Mouse (Mus musculus) cerebellum, adult 18-20 months (tissue): ENCODE measurements around the gene Prok1.

Experiments used
- DNase-seq, 2 experiments: peaks; one replicate each; pipeline ENCODE4 v3.0.0; 2021

The Prok1 gene

DNA sequence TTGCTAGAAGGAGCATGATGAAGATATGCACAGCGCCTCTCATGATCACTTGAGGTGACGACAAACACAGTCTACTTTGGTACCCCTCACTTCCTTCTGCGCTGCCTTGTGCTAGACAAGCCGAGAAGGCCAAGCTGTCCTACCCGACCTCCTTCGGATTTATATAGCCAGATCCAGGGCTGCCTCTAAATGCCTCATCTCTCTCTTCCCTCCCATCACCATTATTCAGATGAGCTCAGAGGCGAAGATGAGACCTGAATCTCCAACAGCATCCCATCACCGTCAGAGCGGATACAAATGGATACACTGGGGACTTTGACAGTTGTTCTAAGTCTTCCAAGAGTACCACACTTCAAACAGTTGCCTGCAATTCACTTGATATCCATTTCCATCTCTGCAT, at the start of gene Prok1:
Prok1 (minus strand) TSS at position 101 of the 400 bp plus-strand sequence.
- no peak for DNase-seq

DNA sequence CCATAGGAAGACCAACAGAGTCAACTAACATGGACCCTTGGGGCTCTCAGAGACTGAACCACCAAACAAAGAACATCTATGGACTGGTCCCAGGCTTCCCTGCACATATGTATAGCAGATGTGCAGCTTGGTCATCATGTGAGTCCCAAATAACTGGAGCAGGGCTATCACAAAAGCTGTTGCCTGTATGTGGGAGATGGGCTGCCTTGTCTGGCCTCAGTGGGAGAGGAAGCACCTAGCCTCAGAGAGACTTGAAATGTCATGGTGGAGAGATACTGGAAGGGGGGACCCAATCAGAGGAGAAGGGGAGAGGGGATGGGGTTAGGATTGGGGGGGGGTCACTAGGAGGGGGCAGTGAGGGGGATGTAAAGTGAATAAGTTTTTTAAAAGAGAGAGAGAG, 47.8 kb upstream of the Prok1 start:
- DNase-seq: no peak

DNA sequence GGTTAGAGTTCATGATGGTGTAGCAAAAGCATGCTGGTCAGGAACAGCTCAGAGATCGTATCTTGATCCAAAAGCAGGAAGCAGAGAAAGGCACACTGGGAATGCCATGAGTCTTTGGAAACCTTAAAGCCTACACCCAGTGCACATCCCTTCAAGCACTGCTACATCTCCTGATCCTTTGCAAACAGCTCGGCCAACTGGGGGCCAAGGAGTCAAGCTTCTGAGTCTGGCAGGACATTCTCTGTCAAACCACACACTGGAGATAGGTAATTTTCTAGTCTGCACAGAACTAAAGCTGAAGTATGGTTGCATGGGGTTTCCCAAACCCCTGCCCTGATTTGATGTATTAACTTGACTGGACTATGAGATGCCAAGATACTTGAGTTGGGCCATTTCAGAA, 46.6 kb upstream of the Prok1 start:
- no peak for DNase-seq

DNA sequence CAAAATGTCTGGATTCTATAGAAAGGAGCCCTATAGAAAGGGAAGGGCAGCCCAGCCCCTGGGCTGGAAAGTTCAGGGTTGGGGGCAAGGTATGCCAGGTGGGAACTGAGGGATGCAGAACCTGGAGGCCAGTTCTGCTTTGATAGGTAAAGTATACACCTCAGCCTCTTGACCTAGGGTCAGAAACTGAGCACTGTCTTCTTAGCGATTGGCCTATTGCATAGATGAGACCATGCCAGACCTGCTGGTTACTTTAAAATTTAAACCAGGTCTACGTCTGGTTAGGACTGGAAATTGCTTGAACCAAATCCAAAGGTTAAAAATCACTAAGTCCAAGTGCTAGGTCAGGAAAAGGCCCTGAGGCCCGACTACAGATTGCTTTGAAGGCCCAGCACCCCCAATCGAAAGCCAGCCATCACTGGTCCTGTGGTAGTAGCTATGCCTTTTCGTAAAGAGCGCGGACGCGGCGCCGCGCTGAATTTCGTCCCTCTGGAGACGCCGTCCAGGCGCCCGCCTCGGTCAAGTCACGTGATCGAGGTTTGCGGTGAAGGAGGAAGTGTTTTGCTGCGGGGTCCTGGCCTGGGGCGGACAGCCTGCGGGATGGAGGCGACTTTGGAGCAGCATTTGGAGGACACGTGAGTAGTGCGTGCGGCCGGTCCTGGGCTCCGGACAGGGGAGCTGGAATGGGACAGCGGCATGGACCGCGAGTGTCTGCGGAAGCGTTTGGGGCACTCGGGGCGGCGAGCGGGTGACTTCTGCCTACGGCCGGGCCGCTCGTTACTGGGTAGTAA, 39.2 kb upstream of the Prok1 start, which contains the start of gene Lamtor5:
Lamtor5 (plus strand) TSS at position 380 of the 791 bp plus-strand sequence.
- peak; percentile 87 to 95 for DNase-seq

DNA sequence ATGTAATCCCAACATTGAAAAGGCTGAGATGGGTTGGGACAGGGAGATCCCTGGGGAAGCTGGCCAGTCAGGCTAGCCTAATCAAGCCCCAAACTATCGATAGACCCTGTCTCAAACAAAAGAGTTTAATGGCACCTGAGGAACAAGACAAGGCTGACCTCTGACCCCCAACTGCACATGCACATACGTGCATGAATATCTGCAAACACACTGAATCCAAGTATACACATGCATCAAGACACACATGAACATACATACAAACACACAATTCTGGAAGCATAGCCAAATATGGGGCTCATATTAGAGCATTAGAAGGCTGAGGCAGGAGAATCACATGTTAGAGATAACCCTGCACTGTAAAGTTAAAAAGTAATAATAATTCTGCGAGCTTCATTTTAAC, 37.1 kb upstream of the Prok1 start:
- no peak for DNase-seq

DNA sequence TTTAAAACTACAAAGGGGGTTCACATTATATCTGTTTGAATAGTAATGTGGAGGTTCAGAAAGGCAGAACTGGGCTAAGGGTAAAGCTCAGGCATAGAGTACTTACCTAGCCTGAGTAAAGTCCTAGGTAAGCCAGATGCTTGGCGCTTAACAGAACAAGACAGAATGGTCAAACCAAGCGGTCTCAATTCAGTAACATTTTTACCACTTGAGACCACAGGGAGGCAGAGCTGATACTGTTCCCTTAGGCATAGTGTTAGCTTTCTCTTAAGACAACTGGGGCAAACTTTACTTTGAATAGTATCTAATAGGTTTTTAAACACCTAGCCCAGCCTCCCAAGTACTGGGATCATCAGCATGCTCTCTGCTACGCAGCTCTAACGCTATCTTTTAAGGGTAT, 36.5 kb upstream of the Prok1 start:
- no peak for DNase-seq

DNA sequence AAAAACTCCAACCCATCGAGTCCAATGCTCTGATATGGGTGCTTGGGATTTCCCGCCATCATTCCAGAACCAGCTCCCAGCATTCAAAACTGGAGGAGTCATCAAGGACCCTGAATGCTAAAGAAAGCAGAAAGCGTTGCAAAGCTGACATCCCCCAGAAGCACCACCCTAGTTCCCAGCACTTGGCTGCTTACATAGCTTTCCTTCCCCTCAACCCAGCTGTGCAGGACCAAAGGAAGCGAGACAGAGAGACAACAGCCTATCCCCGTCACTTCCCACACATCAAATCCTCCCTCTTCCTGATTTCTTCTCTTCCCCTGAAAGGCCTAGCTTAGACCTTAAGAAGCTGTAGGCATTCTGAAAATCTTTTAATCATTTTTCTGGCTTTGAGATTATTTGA, 35.8 kb upstream of the Prok1 start:
- no peak for DNase-seq

DNA sequence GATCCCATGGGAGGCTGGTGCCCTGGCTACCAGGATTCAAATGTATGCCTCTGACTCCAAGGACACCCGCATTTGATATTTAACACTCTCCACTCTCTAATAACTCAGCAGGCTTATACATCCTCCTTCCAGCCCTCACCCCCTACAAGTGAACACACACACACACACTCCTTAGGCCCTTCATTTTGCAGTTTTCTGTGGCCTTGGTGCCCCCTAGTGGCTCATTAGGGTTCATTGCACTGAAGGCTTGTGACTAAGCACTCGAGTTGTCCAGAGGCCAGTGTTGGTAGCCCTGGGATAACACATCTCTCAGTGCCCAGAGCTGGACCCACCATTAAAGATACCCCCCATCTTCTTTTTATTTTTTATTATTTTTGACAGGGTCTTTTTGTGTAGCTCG, 34.3 kb upstream of the Prok1 start:
- DNase-seq: peak; percentile 62 to 67

DNA sequence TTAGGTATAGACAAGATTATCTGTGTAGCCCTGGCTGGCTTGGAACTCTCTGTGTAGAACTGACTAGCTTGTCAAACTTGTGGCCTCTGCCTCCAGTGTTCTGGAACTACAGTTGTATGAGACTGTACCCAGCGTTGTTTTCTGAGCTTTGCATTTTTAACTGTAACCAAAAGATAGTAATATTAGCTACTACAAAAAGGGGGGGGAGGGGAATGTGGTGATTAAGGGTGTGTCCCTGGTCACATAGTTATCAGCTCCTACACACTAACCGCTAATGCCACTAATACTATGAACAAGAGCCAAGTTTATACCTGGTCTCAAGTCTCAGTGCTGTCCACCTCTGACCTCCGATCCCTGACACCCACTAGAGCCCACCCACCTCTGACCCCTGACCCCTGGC, 32.9 kb upstream of the Prok1 start:
- no peak for DNase-seq

DNA sequence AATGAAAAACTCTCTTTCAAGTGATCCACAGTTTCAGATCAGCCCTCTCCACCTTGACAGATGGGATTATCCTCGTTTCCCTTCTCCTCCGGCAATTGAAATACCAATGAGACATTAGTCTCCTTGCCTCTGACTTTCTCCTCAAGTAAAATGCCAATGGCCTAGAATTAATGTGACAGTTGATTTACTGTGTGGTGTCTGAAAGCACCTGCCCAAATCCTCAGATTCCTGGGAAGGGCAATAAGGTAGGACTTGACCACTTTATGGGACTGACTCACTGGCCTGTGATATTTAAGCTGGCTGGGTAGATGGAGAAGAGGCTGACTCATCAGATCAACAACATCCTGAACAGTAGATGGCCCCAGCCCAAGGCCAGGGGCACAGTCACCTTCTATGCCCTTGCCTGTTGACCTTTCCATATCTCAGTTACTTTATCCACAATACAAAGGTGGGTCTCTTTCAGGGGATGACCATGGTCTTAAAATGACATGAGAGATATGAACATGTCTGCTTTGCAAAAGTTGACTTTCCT, 27.4 kb upstream of the Prok1 start:
- no peak for DNase-seq

DNA sequence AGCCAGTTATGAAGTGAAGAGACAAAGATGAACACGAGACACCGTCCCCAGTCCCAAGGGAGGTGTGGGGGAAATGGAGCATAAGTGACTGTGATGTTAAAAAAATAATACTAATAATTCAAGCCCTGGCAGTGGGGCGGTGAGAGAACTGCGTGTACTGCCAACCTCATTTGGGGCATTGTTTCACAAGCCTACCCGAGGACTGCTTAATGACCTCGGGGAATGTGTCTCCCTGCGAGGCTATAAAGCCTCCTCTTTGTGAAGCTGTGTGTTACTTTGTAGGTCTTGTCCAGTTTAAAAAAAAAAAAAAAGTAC, 22.3 kb upstream of the Prok1 start:
- no peak for DNase-seq

DNA sequence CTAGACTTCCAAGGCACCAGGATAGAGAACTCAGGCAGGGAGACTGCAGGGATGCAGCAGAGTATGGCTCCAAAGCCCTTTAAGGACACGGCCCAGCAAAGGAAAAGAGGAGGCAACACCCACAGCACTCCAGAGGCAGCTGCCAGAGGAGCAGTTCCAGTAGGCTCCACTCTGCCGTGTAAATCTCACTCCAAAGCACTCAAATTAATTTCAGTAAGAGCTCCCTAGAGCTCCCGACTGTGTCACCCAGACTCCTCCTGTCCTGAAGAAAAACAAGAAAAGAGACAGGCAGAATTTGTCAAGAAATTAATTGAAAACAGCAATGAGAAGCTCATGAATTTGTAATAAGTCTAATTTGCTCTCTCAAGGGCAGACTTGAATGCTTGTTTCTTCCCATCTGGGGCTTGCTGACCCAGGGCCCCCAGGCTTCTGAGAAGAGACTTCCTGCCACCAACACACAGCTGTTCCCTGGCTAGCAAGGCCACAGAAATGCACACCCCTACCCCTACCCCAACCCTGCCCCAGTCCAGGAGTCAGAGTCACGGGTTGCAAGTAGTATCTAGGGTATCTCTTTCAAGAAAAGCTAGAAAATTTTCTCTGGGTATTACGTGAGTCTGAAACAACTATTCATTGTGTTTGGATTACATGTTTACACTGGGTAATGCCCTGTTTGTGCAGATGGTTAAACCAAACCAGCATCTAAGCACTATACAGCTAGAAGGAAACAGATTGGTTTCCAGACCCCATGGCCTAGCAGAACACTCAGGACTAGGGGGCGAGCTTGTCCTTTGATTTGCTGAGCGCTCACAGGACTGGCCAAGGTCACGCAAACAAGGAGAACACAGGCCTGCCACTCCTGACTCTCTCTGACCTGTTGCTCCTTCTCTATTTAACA, 21.7 kb upstream of the Prok1 start:
- DNase-seq: no peak

DNA sequence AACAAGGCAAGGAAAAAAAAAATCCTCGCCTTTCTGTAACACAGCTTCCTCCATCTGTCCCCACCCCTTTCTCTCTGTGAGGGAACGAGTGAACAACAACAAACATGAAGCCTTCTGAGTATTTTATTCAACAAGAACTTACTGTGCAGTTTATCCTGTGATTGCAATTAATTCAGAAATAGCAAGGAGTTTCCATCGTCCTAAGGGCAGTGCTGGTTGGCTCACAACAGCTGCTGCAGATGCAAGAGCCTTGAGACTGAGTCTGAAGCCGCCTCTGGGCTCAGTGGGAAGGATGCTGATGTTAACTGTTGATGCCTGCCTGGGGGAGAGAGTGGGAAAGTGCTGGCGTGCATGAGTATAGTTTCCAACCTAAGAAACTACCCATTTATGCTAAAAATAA, 18.4 kb upstream of the Prok1 start:
- DNase-seq: no peak

DNA sequence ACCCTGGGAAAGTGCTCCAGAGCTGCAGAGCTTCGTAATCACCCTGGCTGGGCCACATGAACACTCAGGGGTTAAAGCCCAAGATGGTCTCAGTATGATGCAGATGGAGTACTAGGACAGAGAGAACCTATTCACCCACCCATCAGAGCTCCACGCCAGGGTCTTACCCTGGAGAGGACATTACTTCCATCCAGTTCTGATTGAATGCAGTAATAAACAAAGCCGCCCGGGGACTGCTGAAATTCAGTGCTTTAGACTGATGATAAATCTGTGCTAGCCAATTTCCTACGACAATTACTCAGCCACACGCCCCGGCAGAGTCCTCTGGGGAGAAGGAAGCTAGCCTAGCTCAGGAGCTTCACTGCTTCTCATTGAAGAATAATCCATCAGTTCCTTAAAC, 17.2 kb upstream of the Prok1 start:
- DNase-seq: no peak

DNA sequence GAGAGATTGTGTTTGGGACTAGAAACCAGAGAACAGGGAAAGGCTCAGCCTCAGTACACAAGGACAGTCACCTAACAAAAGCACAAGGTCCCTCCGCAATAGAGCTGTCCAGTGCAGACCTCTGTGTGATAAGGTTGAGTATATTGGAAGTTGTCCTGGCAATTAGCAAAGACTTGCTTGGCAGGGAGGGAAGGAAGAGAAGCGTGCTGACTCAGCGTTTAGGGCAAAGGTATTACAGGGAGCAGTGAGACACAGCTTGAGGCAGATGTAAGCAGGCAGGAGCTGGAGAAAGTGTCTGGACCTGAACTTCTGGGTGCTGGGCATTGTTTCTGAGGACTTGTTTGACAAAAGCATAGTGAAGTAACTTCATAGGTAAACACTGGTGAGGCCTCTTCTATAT, 16.5 kb upstream of the Prok1 start:
- no peak for DNase-seq

DNA sequence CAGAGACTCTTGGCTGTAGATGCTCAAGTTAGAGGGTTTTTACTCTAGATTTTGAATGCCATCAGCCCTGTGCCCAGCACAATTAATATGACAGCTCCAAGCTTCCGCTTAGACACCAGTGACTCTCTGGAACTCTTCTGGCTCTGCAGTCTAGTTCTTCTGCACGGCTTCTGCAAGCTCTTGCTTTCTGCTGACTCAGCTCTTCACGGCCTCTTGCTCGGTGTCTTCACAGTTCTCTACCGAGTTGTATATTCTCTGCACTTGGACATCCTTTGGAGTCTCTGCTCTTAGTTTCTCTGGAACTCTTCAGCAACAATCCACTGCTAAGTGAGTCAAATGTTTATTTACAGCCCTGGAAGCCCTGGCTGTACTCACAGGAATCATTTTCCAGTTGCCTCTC, 14.4 kb upstream of the Prok1 start:
- no peak for DNase-seq

DNA sequence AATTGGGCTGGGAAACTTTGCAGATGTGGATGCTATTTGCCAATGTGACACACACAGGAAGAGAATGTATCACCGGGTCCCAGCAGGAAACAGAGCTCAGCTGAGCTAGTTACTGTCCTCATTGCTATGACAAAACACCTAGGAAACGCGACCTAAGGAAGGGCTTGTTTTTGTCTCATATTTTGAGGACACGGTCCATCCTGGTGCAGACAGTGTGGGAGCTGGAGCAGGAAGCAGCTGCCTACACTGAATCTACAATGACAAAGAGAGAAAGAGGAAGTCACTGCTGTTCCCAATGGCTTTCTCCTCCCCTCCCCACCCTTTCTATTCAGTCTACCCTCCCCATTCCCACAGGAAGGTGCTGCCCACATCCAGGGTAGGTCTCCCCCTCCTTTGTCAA, 12.5 kb upstream of the Prok1 start:
- DNase-seq: no peak

DNA sequence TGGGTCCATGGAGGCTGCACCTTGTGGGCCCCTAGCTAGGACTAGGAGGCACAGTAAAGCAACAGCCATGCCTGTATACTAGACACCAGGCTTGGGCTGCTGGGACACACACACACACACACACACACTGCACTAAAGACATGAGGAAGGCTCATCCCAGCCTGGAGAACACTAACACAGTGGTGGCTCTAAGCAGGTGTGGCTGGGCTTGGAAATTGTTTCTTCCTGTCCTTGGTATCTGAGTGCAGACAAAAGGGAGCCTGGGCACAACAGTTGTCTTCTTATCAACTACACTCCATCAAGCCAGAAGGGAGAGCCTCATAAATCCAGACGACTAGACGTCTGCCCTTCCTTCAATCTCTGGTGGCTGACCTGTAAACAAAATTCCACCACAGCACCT, 10.8 kb upstream of the Prok1 start:
- no peak for DNase-seq

DNA sequence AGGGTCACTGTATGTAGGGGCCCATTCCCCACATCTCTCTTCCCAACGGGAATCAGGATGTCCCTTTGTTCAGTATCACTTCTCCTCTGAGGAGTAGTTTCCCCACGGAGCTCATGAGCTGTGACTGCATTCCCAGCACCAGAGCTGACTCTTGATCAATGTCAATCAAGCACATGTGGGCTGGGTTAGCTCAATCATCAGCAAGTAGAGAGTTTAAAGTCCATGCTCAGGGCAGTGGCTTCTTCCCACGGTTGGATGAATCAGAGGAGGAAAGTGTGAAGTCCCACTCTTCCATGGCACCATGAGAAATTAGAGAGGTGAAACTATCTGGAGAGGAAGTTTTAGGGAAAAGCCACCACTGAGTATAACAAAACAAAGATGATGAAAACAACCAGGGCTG, 9.5 kb upstream of the Prok1 start:
- no peak for DNase-seq

DNA sequence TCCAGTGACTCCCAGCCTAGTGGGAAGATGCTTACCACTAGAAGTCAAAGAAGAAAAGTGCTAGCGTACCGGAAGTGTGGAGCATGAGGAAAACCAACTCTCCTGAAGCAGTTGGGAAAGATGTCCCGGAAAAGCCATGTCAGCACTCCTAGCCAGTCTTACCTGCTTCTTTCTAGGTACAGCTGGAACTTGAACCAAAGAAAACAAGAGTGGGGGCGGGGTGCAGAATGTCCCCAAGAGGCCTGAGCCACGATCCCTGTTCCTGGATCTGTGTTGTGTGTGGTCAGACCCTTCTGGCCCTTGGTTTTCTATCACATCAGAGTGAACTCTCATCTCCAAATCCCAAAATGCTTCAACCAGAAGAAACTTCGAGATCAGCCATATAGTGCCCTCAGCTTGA, 7.4 kb upstream of the Prok1 start:
- no peak for DNase-seq

DNA sequence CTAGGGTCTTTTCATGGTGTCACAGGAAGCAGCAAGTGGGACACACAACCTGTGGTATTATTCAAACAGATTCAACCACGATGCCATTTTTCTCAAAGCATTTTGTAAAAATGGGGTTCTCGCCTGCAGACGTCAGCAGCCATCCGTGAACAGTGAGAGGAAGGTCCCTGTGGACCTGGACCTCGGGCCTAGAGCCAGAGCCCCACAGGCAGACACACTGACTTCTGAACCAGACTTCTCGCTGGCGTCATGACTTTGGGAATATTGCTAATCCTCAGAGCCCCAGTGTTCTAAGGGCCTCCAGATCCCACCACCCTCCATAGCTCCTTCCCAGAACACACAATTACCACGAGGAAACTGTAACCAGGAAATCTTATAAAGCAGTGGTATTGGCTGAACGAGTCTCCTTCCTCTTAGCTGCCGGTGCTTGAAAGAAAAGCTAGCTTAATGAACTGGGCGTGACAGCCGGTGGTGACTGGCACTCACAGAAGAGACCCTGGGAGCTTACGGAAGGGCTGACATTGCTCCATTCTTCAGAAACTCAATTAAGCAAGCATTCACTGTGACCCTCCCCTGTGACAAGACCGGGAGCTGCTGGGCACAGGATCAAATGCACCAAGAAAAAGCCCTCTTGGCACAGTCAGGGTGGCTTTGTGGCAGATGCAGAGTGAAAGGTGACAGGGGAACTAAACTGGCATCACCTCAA, 2.0 kb upstream of the Prok1 start:
- DNase-seq: no peak

DNA sequence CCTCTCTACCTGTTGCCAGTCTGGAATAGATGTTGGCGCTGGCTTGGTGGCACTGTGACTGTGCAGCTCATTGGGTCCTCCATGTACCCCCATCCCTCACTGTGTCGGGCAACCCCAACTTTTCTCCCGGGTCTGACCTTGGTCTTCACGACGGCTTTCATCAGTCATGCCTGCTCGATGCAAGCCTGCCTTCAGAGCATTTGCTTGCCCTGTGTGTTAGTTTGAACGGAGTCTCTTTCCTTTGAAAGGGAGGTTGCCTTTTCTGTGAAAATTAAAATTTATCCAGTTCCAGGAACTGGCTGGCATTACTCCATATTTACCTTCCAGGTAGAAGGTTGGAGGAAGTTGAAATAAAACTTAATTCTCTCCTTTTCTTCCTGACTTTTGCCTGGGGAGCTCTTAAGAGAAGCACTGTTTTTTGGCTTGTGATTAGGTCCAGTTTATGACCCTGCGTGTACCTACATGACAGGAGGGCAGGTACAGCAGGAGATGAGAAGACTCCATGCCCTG, 981 bp downstream of the Prok1 start:
- DNase-seq: no peak

DNA sequence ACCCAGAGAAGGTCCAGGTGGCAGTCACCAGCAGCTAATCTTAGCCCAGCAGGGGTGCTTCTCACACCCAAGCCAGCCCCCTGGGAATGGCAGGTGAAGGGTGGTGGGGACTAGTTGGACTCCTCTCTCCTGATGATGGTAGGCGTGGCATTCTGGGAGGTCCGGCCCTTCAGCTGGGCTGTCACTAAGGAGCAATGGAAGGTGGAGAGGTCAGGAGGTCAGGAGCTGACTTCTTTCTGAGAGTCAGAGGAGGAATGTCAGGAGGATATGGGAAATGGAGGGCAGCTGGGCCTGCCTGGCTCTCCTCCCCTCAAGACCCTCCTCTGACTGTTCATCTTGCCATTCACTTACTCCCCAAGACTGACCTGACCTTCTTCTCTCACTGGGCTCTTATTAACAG, 1.5 kb downstream of the Prok1 start:
- DNase-seq: no peak
